Mouse (Mus musculus) liver, adult 2 months (tissue): ENCODE data around the gene Rps17. TPM values are rescaled to one million over a fixed set of nuclear protein-coding genes. Genes with fewer than 3 reads are reported as not detected.
A peak's percentile ranks its signal among the peaks of the same experiment; 100 is the strongest.

Experiments
- DNase-seq: peaks from one replicate; pipeline ENCODE4 v3.0.0-alpha.2; 2011; ENCODE audit warnings: low read depth, low spot score; ENCODE audit errors: extremely low read depth
- H3K27ac ChIP-seq: fragments of 200-500 bp; replicated peaks from 2 replicates; pipeline ENCODE4 v1.5.1; 2012; ENCODE audit warnings: low read depth, mild to moderate bottlenecking, control low read depth, inconsistent platforms, low read length; ENCODE audit not compliant: insufficient read depth
- H3K27me3 ChIP-seq: fragments of 200-500 bp; 2 replicates; pipeline ENCODE4 v1.6.1; 2012; ENCODE audit warnings: mild to moderate bottlenecking, moderate library complexity, low read length, inconsistent platforms; ENCODE audit not compliant: control insufficient read depth, insufficient read depth
- H3K36me3 ChIP-seq: fragments of 200-500 bp; 2 replicates; pipeline ENCODE4 v1.6.1; 2012; ENCODE audit warnings: low read length, inconsistent platforms; ENCODE audit not compliant: control insufficient read depth, insufficient read depth
- H3K4me1 ChIP-seq: fragments of 200-500 bp; 2 replicates; pipeline ENCODE4 v1.6.1; 2011; ENCODE audit warnings: low read length; ENCODE audit not compliant: control insufficient read depth, insufficient read depth
- H3K4me3 ChIP-seq: fragments of 200-500 bp; 2 replicates; pipeline ENCODE4 v1.5.1; 2011; ENCODE audit warnings: low read depth, mild to moderate bottlenecking, control low read depth, low read length, moderate library complexity; ENCODE audit not compliant: insufficient read depth
- H3K79me2 ChIP-seq: fragments of 200-500 bp; 2 replicates; pipeline ENCODE4 v1.6.1; 2012; ENCODE audit warnings: inconsistent platforms, mild to moderate bottlenecking, low read length, moderate library complexity; ENCODE audit not compliant: control insufficient read depth, insufficient read depth
- H3K9ac ChIP-seq: fragments of 200-500 bp; 2 replicates; pipeline ENCODE4 v1.6.1; 2012; ENCODE audit warnings: low read depth, mild to moderate bottlenecking, control low read depth, inconsistent platforms, low read length
- CTCF ChIP-seq: fragments of 200-500 bp; IDR thresholded peaks from 2 replicates; pipeline ENCODE4 v1.5.1; 2011; ENCODE audit warnings: low read depth, low read length, control low read depth
- POLR2A ChIP-seq: fragments of 200-500 bp; IDR thresholded peaks from 2 replicates; pipeline ENCODE4 v1.6.1; 2011; ENCODE audit warnings: low read length, control low read depth; ENCODE audit not compliant: insufficient read depth; ENCODE audit errors: extremely low read depth
- WGBS: fragments of 180-500 bp; shearing (Covaris S2); methylation state at CpG from one replicate; pipeline ENCODE4 v1.1.7; 2018; 5-methylcytosine and 5-hydroxymethylcytosine counted together
- polyA plus RNA-seq: library from polyadenylated mRNA; depleted of rRNA; stranded (reverse); fragments of >200 nt; gene quantifications from 2 replicates; pipeline ENCODE4 v1.2.3, GENCODE M21; 2012
- total RNA-seq: library from RNA; depleted of rRNA; stranded (reverse); fragments of >200 nt; gene quantifications from 2 replicates; pipeline ENCODE4 v1.2.3, GENCODE M21; 2014

Rps17 gene
- total and polyA plus RNA-seq, 2 experiments, result 572 to 745 TPM

DNA sequence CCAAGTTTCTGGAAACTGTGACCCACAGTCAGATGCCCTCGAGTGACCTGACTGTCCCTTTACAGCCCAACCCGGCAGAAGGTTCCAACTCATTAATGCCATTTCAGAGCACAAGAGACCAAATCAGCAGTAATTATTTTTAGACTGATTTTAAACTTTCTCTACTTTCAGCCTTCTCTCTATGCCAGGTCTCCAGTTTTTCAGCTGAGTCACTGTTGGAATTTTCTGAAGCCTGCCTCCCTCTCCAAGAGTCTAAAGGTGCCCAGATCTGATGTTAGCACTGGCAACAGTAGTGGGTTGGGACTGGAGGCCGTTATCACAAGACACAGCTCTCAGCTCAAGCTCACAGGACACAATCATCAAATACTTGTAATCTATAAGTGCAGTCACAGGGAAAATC lies 22.9 kb upstream of the Rps17 start:
- no peak overlapping the region for H3K9ac ChIP-seq
- peaks cover 2% of the 10 kb centered on the region; the same call in 1 of the 2 replicates for H3K4me1 ChIP-seq
- no peaks in the 10 kb centered on the region for H3K27me3 ChIP-seq
- TF ChIP-seq POLR2A (no peak), CTCF (no peak)
- no peaks in the 10 kb centered on the region for H3K36me3 ChIP-seq
- WGBS, result 14% methylated on average over 3 of the region's 3 CpGs
- H3K79me2 ChIP-seq, result no peaks in the 10 kb centered on the region
- peak; percentile 84 for DNase-seq
- 0 out of 2 replicates have a peak overlapping the region, but pooled peaks have one; percentile 28 for H3K27ac ChIP-seq
- no peak overlapping the region for H3K4me3 ChIP-seq

DNA sequence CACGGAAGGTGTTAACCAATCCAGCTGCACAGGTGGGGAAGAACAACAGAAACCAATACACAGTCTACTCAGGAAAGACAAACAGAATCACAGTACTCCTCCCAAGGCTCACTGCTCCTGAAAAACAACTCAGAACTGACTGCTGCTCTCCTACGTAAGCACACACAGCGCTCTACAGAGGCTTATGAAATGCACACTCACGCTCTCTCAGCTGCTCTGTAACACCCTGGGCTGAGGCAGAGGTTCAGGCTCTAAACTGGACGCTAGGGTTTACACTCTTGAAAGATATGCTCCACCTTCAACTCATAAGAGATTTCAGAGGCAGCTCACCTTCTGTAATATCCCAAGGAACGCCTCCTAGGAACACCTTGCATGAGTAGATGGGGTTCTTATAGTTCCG lies 11.9 kb upstream of the Rps17 start:
- no peak for TF ChIP-seq CTCF

DNA sequence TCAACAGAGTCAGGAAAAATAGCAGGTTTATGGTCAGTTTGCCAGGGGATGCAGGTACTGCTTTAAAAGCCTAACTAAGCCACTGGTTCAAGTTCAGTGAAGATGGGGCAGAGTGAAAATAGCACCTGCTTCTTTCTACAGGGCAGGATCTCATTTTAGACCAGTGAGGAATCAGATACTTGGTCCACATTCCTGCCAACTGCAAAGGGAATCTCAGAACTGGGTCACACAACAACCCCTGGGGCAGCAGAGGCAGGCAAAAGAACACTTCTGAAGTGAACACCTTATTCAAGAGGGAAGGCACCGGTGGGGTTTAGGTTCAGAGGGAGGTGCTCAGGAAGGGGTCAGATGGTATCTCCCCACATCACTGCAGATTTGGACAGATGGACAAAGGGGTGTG lies 11.3 kb upstream of the Rps17 start:
- no peak for TF ChIP-seq CTCF
- TF ChIP-seq POLR2A, result no peak
- H3K79me2 ChIP-seq, result no peaks in the 10 kb centered on the region
- no peak overlapping the region for H3K9ac ChIP-seq
- H3K27me3 ChIP-seq, result no peaks in the 10 kb centered on the region
- no peaks in the 10 kb centered on the region; the same call in 1 of the 2 replicates for H3K4me1 ChIP-seq
- no peak overlapping the region for H3K27ac ChIP-seq
- no peaks in the 10 kb centered on the region for H3K36me3 ChIP-seq
- DNase-seq, result no peak
- WGBS, result 96% methylated on average over 1 of the region's 1 CpGs
- no peak overlapping the region for H3K4me3 ChIP-seq

More for the DNA sequence above, 11.9 kb upstream of the Rps17 start:
- Histone ChIP-seq H3K9ac (no peak overlapping the region), H3K36me3 (no peaks in the 10 kb centered on the region), H3K79me2 (no peaks in the 10 kb centered on the region), H3K27me3 (no peaks in the 10 kb centered on the region), H3K4me1 (no peaks in the 10 kb centered on the region; the same call in 1 of the 2 replicates), H3K4me3 (no peak overlapping the region), H3K27ac (no peak overlapping the region)
- no peak for DNase-seq
- WGBS, result 85% methylated on average over 7 of the region's 7 CpGs

DNA sequence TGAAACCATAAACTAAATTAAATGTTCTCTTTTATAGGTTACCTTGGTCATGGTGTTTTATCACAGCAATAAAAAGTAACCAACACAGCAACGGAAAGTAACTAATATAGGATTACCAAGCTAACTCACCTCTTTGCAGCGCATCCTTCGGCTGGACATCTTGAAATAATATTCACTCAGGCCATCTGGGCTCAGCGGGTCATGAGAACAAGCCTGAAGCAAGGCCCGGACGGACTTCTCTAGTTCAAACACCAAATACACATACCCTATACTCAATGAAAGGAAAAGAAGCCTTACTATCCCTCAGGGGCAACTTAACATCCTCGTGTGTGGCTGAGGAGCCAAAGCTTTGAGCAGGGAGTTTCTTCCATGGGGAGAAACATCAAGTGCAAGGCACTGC lies 10.7 kb upstream of the Rps17 start:
- no peak for TF ChIP-seq POLR2A
- no peak for TF ChIP-seq CTCF
- Histone ChIP-seq H3K9ac (no peak overlapping the region), H3K79me2 (no peaks in the 10 kb centered on the region), H3K27ac (no peak overlapping the region), H3K4me3 (no peak overlapping the region), H3K27me3 (no peaks in the 10 kb centered on the region), H3K36me3 (no peaks in the 10 kb centered on the region), H3K4me1 (no peaks in the 10 kb centered on the region; the same call in 1 of the 2 replicates)
- no peak for DNase-seq
- 92% methylated on average over 7 of the region's 7 CpGs for WGBS

DNA sequence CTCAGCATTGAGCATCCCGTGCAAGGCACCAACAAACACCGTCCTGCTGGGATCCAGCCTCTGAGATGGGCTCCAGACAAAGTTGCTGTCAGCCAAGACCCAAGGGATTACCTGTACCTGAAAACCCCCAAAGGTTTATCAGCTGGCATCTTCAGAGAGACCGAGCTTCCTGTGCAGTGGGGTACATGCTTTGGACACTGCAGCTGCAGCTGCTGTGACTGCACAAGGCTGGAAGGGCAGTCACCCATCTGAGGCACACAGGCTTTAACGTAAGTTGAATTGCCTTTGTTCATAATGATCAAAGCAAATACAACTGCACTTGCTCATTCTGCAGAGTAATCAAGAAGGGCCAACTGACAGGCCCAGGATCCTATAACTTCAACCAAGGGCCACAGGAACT lies 6.8 kb upstream of the Rps17 start:
- no peak for DNase-seq
- no peaks in the 10 kb centered on the region for H3K79me2 ChIP-seq
- 91% methylated on average over 4 of the region's 4 CpGs for WGBS
- H3K4me1 ChIP-seq, result no peaks in the 10 kb centered on the region
- TF ChIP-seq CTCF (no peak), POLR2A (no peak)
- H3K4me3 ChIP-seq, result no peak overlapping the region
- H3K27ac ChIP-seq, result no peak overlapping the region
- H3K27me3 ChIP-seq, result no peaks in the 10 kb centered on the region
- no peaks in the 10 kb centered on the region for H3K36me3 ChIP-seq
- H3K9ac ChIP-seq, result no peak overlapping the region

DNA sequence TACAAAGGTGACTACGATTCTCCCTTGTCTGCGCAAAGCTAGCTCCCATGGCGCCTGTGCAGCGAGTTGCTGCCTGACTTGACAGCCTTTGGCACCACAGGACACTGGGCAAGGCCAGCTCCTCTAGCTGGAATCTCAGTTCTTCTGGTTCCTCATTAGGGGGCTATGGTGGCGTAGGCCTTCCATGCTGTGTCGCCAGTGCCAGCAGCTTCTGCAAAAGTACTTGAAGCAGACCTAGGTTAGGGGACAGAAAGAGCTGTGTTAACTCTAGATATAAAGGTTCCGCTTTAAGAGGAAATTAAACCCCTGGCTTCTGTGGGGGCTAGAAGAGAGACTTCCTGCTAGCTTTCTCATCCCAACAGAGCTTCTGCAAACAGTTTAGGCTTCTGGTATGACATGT lies 3.2 kb upstream of the Rps17 start:
- 74% methylated on average over 7 of the region's 7 CpGs for WGBS
- no peak for TF ChIP-seq CTCF
- TF ChIP-seq POLR2A, result no peak
- DNase-seq, result no peak
- Histone ChIP-seq H3K27ac (no peak overlapping the region), H3K79me2 (peaks cover 6% of the 10 kb centered on the region; the same call in 1 of the 2 replicates), H3K9ac (no peak overlapping the region), H3K27me3 (no peaks in the 10 kb centered on the region), H3K4me3 (no peak overlapping the region), H3K4me1 (peaks cover 11% of the 10 kb centered on the region), H3K36me3 (no peaks in the 10 kb centered on the region)
